Mouse (Mus musculus) hindbrain, embryonic 11.5 days (tissue): ENCODE measurements around the gene Il33. TPM values are rescaled to one million over a fixed set of nuclear protein-coding genes. Genes with fewer than 3 reads are reported as not detected.

ENCODE experiments used
- ATAC-seq: fragments of 200-750 bp; cut with Nextera tagmentation; 2 replicates; pipeline ENCODE4 v1.8.0; 2017; ENCODE audit warnings: mild to moderate bottlenecking, moderate TSS enrichment, moderate library complexity; ENCODE audit not compliant: low FRiP score
- DNase-seq: peaks from one replicate; pipeline ENCODE4 v3.0.0-alpha.2; 2015; ENCODE audit warnings: low spot score
- H3K27ac ChIP-seq: fragments of 300-500 bp; sonication (generic); 2 replicates; pipeline ENCODE4 v1.5.1; 2014; ENCODE audit warnings: mild to moderate bottlenecking, low read depth, low read length
- H3K27me3 ChIP-seq: fragments of 300-500 bp; sonication (generic); 2 replicates; pipeline ENCODE4 v1.6.1; 2014; ENCODE audit warnings: mild to moderate bottlenecking, low read length, moderate library complexity, mixed read lengths; ENCODE audit not compliant: control insufficient read depth, insufficient read depth
- H3K36me3 ChIP-seq: fragments of 300-500 bp; sonication (generic); 2 replicates; pipeline ENCODE4 v1.6.1; 2014; ENCODE audit warnings: mild to moderate bottlenecking, low read length, moderate library complexity, mixed read lengths; ENCODE audit not compliant: control insufficient read depth, insufficient read depth
- H3K4me1 ChIP-seq: fragments of 300-500 bp; sonication (generic); replicated peaks from 2 replicates; pipeline ENCODE4 v1.6.1; 2014; ENCODE audit warnings: low read length, mixed read lengths; ENCODE audit not compliant: control insufficient read depth, insufficient read depth
- H3K4me2 ChIP-seq: fragments of 300-500 bp; sonication (generic); replicated peaks from 2 replicates; pipeline ENCODE4 v1.6.1; 2014; ENCODE audit warnings: mild to moderate bottlenecking, low read depth, low read length
- H3K4me3 ChIP-seq: fragments of 300-500 bp; sonication (generic); 2 replicates; pipeline ENCODE4 v1.5.1; 2014; ENCODE audit warnings: low read depth, low read length
- H3K9ac ChIP-seq: fragments of 300-500 bp; sonication (generic); 2 replicates; pipeline ENCODE4 v1.6.1; 2014; ENCODE audit warnings: low read depth, low read length
- H3K9me3 ChIP-seq: fragments of 300-500 bp; sonication (generic); 2 replicates; pipeline ENCODE4 v1.6.1; 2016; ENCODE audit warnings: low read length; ENCODE audit not compliant: control insufficient read depth
- WGBS: fragments of 180-500 bp; shearing (Covaris S2); extraction: QIAGEN DNeasy Blood & Tissue Kit; methylation state at CpG from one replicate; pipeline ENCODE4 v1.1.7; 2014; 5-methylcytosine and 5-hydroxymethylcytosine counted together
- polyA plus RNA-seq: library from polyadenylated mRNA; unstranded; fragments of >200 nt; fragmentation: Nextera tagmentation; extraction: Ambion mirVana; gene quantifications from 2 replicates; pipeline ENCODE4 v1.2.1, GENCODE M21; 2014

Il33 gene
- polyA plus RNA-seq, 1 experiment from 2014 or later: 2.1 TPM

DNA sequence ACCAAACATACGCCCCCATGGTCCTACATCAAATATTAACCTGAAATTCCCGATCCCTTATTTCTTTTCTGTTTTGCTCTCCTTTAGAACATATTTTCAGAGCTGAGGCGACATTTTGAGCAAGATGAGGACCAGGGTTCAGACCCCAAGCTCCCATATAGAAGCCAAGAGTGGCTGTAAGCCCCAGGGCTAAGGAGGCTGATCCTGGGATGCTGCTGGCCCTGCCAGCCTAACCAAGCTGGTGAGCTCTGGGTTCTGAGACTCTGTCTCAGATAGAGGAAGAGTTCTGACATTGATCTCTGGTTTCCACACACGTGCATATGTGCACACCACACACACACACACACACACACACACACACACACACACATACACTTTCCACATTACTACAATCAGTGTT, 36.0 kb downstream of the Il33 start:
- 86% methylated on average over 4 of the region's 4 CpGs for WGBS
- DNase-seq (no peak), ATAC-seq (no peak)
- Histone ChIP-seq H3K27ac (no peak overlapping the region), H3K9me3 (no peaks in the 10 kb centered on the region), H3K9ac (no peak overlapping the region), H3K4me2 (no peak overlapping the region), H3K36me3 (no peaks in the 10 kb centered on the region), H3K4me1 (no peaks in the 10 kb centered on the region), H3K27me3 (no peaks in the 10 kb centered on the region), H3K4me3 (no peak overlapping the region)

DNA sequence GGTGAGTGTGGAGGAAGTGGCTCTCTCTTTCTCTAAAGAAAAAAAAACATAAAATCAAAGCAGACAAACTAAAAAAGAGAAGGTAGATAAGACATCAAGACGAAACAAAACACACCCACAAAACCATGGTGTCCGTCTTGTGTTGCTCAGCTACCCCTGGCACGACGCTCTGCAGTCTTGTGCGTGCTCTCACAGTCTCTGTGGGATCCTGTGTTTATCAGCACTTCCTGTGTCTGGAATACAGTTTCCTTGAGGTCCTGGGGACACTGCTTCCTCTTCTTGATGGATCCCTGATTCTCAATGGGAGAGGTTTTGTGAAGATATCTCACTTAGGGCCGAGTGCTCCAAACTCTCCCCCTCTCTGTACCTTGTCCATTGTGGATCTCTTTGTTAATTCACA, 36.9 kb downstream of the Il33 start:
- no peak overlapping the region for H3K4me2 ChIP-seq
- no peaks in the 10 kb centered on the region for H3K4me1 ChIP-seq
- H3K27me3 ChIP-seq: no peaks in the 10 kb centered on the region
- no peak overlapping the region for H3K4me3 ChIP-seq
- ATAC-seq (no peak), DNase-seq (no peak)
- H3K9ac ChIP-seq: no peak overlapping the region
- WGBS: 91% methylated on average over 6 of the region's 6 CpGs
- no peaks in the 10 kb centered on the region for H3K36me3 ChIP-seq
- H3K27ac ChIP-seq: no peak overlapping the region
- no peaks in the 10 kb centered on the region for H3K9me3 ChIP-seq

DNA sequence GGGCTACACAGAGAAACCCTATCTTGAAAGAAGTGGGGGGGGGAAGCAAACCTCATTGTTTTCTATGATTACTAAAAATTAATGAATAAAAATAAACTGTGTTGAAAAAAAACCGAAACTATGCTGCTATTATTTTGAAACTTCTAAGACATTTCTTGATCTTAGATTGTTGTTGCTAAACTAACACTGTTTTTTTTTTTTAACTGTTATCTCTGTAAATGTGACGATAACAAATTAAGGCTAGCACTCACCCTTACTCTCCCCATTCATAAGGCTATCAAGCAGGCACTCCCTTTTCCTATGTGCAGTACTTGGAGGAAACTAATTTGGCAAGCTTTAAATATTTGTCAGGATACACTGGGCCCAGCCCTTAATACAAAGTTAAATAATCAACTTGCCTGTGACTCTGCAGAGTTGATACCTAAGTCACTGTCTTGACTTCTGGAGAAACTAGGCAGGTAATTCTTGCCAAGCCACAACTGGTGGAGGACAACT, 38.7 kb downstream of the Il33 start:
- H3K9me3 ChIP-seq: no peaks in the 10 kb centered on the region
- H3K4me3 ChIP-seq: no peak overlapping the region
- no peaks in the 10 kb centered on the region for H3K4me1 ChIP-seq
- ATAC-seq: no peak
- DNase-seq: no peak
- H3K9ac ChIP-seq: no peak overlapping the region
- no peaks in the 10 kb centered on the region for H3K27me3 ChIP-seq
- H3K4me2 ChIP-seq: no peak overlapping the region
- WGBS: 88% methylated on average over 2 of the region's 2 CpGs
- H3K36me3 ChIP-seq: no peaks in the 10 kb centered on the region
- H3K27ac ChIP-seq: no peak overlapping the region

DNA sequence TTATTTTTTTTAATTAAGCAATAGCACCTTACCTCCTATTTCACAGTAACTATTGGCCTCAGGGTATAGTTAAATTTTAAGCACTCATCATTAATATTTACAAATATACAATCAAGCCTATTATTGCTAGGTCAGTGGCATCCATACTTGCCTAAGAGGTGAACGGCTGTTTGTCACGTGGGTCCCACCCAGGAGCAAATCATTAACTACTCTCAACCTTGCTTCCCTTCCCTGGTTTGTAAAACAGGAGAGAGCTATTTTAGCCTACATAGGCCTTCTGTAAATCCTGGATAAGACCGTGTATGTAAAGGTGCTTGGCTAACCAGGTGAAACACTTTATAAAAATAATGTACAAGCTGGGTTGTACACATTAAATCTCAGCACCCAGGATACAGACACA, 43.0 kb downstream of the Il33 start:
- Histone ChIP-seq H3K9ac (no peak overlapping the region), H3K27ac (no peak overlapping the region), H3K4me3 (no peak overlapping the region), H3K4me1 (no peaks in the 10 kb centered on the region), H3K36me3 (no peaks in the 10 kb centered on the region), H3K4me2 (no peak overlapping the region), H3K27me3 (no peaks in the 10 kb centered on the region), H3K9me3 (no peaks in the 10 kb centered on the region)
- WGBS: 92% methylated on average over 3 of the region's 3 CpGs
- no peak for ATAC-seq
- DNase-seq: no peak

DNA sequence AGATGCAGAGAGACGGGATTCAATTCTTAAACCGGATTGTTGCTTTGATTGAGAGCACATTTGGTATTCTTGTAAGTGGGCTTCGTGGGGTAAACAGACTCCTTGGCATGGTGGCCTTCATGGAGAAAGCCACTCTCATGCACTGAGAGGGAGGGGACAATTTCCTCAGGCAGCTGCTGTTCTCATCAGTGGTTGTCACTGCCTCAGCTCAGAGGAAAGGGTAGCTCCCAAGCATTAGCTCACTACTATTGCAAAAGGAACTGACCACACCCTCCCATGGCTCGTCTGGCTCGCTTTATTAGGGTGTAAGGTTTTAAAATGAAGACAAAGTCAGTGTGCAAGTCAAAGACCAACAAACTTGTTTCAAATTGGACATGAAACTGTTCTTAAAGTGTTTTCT, 48.5 kb downstream of the Il33 start:
- no peak overlapping the region for H3K27ac ChIP-seq
- H3K27me3 ChIP-seq: no peaks in the 10 kb centered on the region
- no peak overlapping the region for H3K4me3 ChIP-seq
- H3K36me3 ChIP-seq: no peaks in the 10 kb centered on the region
- H3K4me1 ChIP-seq: no peaks in the 10 kb centered on the region
- H3K9me3 ChIP-seq: no peaks in the 10 kb centered on the region
- no peak for ATAC-seq
- H3K4me2 ChIP-seq: no peak overlapping the region
- no peak overlapping the region for H3K9ac ChIP-seq
- WGBS: 84% methylated on average over 5 of the region's 5 CpGs
- DNase-seq: no peak

DNA sequence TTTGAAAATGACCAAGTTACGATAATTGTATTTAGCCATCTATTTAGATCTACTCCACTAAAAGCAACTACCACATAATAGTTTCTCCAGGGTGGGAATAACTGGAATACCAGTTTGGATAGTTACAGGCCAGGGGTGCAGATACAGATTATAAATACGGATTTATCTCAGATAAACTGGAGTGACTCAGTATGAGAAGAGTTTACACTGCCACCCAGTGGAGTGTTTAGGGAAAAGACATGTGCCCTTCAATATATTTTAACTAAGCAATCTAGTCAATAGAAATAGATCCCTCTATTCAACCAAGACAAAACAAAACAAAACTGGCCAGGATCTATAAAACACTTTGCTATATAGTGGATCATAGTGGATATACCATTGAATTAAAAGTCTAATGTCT, 53.9 kb downstream of the Il33 start:
- 67% methylated on average over 2 of the region's 2 CpGs for WGBS
- DNase-seq: peak; percentile 57
- Histone ChIP-seq H3K27ac (no peak overlapping the region), H3K4me1 (no peaks in the 10 kb centered on the region), H3K9me3 (no peaks in the 10 kb centered on the region), H3K4me2 (no peak overlapping the region), H3K9ac (no peak overlapping the region), H3K36me3 (no peaks in the 10 kb centered on the region), H3K27me3 (no peaks in the 10 kb centered on the region), H3K4me3 (no peak overlapping the region)
- no peak for ATAC-seq

DNA sequence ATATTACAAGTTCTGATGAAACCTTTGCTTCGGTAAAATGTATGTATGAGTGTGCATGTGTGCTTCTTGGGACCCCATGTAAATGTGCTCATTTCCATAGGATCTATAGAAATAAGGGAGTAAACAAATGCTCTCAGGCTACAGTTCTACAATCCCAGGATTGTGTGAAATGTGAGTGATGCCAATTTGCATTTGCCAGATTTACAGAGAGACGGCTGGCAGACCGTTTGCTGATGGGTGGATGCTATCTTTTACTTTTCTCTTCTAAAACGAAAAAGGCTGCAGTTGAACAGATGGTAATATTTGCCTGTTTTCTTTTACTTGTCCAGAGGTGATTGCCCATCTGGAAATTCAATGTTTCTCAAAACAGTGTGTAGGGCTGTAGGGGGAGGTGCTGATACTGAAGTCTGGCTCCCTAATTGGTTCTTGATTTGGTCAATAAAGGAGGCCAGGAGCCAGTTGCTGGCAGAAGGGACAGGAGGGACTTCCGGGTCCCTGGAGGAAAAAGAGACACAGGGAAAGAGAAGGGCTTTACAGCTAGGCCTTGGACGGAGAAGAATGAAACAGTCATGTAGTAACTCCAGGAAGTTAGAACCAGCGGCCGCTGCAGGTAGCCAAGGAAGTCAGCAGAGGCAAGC, 54.7 kb downstream of the Il33 start:
- H3K4me2 ChIP-seq: no peak overlapping the region
- no peak for DNase-seq
- no peaks in the 10 kb centered on the region for H3K36me3 ChIP-seq
- H3K27me3 ChIP-seq: no peaks in the 10 kb centered on the region
- H3K4me1 ChIP-seq: no peaks in the 10 kb centered on the region
- H3K4me3 ChIP-seq: no peak overlapping the region
- WGBS: 79% methylated on average over 8 of the region's 8 CpGs
- ATAC-seq: no peak
- no peak overlapping the region for H3K9ac ChIP-seq
- no peak overlapping the region for H3K27ac ChIP-seq
- H3K9me3 ChIP-seq: no peaks in the 10 kb centered on the region

DNA sequence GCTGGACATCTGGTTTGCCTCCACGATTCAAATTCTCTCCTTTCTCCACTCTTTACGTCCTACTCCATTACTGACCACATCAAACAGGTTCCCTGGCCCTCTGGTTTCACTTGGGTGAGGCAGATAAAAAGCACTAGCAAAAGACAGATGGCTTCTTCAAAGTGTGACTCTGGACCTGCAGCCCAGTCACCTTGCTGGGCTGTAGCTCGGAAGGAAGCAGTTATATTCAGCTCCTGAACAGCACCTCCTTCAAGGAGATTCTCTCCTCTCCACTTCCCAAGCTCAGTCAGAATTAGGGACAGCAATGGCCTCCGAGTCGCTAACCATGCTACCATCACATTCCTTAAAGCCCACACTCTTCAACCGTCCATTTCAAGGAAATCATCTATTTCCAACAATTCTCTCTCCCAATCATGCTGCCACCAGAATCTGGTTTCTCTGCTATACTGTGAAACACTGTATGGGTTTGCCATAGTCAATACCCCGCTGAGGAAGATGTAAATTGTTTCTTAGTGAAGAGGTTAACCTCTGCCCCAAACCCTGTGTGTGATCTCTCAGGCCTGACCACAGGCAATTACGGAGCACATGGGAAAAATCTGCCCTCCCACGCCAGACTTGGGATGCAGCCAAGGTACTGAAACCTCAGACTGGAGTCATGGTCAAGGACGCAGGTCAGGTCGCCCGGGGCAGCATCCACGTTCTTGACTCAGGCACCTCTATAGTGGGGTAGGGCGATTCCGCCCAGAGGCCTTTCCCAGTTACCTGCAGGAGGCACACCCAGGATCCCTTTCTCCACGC, 59.5 kb downstream of the Il33 start:
- Histone ChIP-seq H3K36me3 (no peaks in the 10 kb centered on the region), H3K4me2 (no peak overlapping the region), H3K4me3 (no peak overlapping the region), H3K9ac (no peak overlapping the region), H3K27ac (no peak overlapping the region), H3K4me1 (no peaks in the 10 kb centered on the region), H3K9me3 (no peaks in the 10 kb centered on the region), H3K27me3 (no peaks in the 10 kb centered on the region)
- DNase-seq: no peak
- 69% methylated on average over 16 of the region's 16 CpGs for WGBS
- no peak for ATAC-seq
